Mouse (Mus musculus): ENCODE results near the gene Sh3d19.

DNA sequence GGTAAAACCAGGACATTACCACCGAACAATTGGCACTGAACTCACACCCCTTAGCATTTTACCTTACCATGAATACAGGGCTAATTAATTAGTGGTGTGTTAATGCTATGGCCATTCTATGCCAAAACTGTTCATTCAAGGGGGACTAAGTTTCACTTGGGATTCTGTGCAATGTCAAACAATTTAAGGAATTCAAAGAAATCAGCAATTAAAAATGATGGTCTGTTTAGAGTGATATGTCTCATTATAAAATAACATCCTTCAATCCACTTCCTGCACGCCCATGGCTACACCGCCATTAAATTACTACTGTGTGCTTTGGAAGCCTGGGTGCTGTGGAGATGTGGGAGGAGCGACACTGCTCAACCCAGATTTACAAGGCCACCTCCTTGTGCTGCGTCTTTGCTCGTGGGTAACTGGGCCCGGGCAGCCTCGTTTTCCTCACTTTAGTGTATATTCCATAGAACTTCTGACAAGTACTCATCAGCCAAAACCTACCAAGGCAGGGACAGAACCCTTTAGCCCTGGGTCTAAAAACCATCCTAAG is 135.2 kb downstream of the Sh3d19 start:
- TF ChIP-seq CTCF (conservative IDR thresholded peaks at IDR 0.05; ENCODE audit: insufficient read depth, insufficient read length, low read depth, low read length) (no peak), POLR2A (IDR thresholded peaks at IDR 0.05; ENCODE audit: low read depth, low read length) (no peak)

Measured in kidney, adult 2 months (tissue).